Mouse (Mus musculus): Measurements from ENCODE around the gene Mcm3.

Mcm3 gene

GRCm38 (mm10) chr1:20819771-20820605, at the start of gene Mcm3:
Gene Mcm3 (minus strand): TSS chr1:20820312.
- Histone ChIP-seq H3K4me3 (replicated peaks; ENCODE audit: low read length) (peak within 1 kb of the TSS; percentile 90), H3K9me3 (ENCODE audit: low read length) (no peaks in the 10 kb centered on the region), H3K36me3 (ENCODE audit: insufficient read depth, low read length) (peaks cover 38% of the 10 kb centered on the region), H3K4me1 (replicated peaks; ENCODE audit: low read depth, low read length) (peaks cover 41% of the 10 kb centered on the region), H3K27me3 (ENCODE audit: insufficient read depth, low read length) (no peaks in the 10 kb centered on the region)
- no peak; the same call in 1 of the 2 replicates for TF ChIP-seq NANOG (IDR thresholded peaks at IDR 0.05; ENCODE audit: borderline replicate concordance, low read length)
- no peak for TF ChIP-seq CTCF (conservative IDR thresholded peaks at IDR 0.05; ENCODE audit: low read length)
- TF ChIP-seq POU5F1 (IDR thresholded peaks at IDR 0.05; ENCODE audit: borderline replicate concordance, low read length), result no peak

DNA sequence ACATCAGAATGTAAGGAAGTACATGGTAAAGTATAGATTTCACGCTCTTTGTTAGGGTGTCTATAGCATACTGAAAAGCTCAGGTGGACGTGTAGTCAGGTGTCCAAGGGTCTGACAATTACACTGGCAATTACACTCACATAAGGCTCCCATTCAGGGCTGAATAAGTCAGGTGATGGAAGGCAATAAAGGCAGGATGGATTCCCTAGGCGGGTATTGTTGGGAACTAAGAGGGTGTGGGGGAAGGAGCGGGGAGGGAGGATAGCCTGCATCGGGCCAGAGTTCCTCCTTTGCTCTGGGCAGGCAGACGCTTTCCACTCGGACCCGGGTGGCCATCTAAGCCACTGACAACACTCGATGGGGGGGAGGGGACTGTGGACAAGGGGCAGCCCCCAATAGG, 47.9 kb upstream of the Mcm3 start:
- Histone ChIP-seq H3K4me1 (replicated peaks; ENCODE audit: low read depth, low read length) (peaks cover 32% of the 10 kb centered on the region), H3K9me3 (ENCODE audit: low read length) (peaks cover 29% of the 10 kb centered on the region), H3K4me3 (replicated peaks; ENCODE audit: low read length) (peak overlapping the region; percentile 58), H3K27me3 (ENCODE audit: insufficient read depth, low read length) (no peaks in the 10 kb centered on the region), H3K36me3 (ENCODE audit: insufficient read depth, low read length) (no peaks in the 10 kb centered on the region)
- TF ChIP-seq CTCF (conservative IDR thresholded peaks at IDR 0.05; ENCODE audit: low read length) (no peak), NANOG (IDR thresholded peaks at IDR 0.05; ENCODE audit: borderline replicate concordance, low read length) (peak; percentile 82; the same call in 1 of the 2 replicates), POU5F1 (IDR thresholded peaks at IDR 0.05; ENCODE audit: borderline replicate concordance, low read length) (no peak)

- no peaks in the 10 kb centered on the region for H3K27me3 ChIP-seq (ENCODE audit: insufficient read depth, low read length)
- H3K4me3 ChIP-seq (replicated peaks; ENCODE audit: low read length), result peak overlapping the region; percentile 58; the same call in 1 of the 2 replicates
- no peaks in the 10 kb centered on the region for H3K36me3 ChIP-seq (ENCODE audit: insufficient read depth, low read length)
- H3K4me1 ChIP-seq (replicated peaks; ENCODE audit: low read depth, low read length), result peaks cover 34% of the 10 kb centered on the region
- peak; percentile 71 for TF ChIP-seq POU5F1 (IDR thresholded peaks at IDR 0.05; ENCODE audit: borderline replicate concordance, low read length)
- TF ChIP-seq NANOG (IDR thresholded peaks at IDR 0.05; ENCODE audit: borderline replicate concordance, low read length), result peak; percentile 90
- TF ChIP-seq CTCF (conservative IDR thresholded peaks at IDR 0.05; ENCODE audit: low read length), result no peak
- H3K9me3 ChIP-seq (ENCODE audit: low read length), result peaks cover 29% of the 10 kb centered on the region
Observed at GRCm38 (mm10) chr1:20867241-20867902, 47.3 kb upstream of the Mcm3 start.

- Histone ChIP-seq H3K9me3 (ENCODE audit: low read length) (no peaks in the 10 kb centered on the region), H3K36me3 (ENCODE audit: insufficient read depth, low read length) (no peaks in the 10 kb centered on the region), H3K4me3 (replicated peaks; ENCODE audit: low read length) (no peak overlapping the region), H3K27me3 (ENCODE audit: insufficient read depth, low read length) (no peaks in the 10 kb centered on the region), H3K4me1 (replicated peaks; ENCODE audit: low read depth, low read length) (peaks cover 27% of the 10 kb centered on the region)
- TF ChIP-seq NANOG (IDR thresholded peaks at IDR 0.05; ENCODE audit: borderline replicate concordance, low read length), result no peak
- TF ChIP-seq POU5F1 (IDR thresholded peaks at IDR 0.05; ENCODE audit: borderline replicate concordance, low read length), result no peak
- TF ChIP-seq CTCF (conservative IDR thresholded peaks at IDR 0.05; ENCODE audit: low read length), result no peak
Observed at GRCm38 (mm10) chr1:20863452-20864172, 43.5 kb upstream of the Mcm3 start.

DNA sequence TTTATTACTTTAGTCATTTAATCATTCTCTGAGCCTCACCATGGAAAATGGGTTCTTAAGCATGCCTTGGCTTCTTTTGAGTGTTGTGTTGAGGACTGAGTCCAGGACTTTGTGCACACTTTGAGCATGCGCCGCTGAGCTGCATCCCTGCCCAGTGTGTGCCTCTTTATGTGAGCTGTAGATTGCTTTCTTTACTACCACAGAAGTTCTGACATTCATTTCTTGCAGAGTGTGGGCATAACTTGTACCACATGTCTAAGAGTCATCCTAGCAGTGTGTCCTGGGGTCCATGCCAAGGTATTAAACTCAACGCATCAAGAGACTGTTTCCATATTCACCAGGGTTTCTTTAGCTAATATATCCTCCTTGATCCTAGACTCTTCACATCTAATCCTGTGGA, 41.8 kb upstream of the Mcm3 start:
- Histone ChIP-seq H3K4me3 (replicated peaks; ENCODE audit: low read length) (no peak overlapping the region), H3K9me3 (ENCODE audit: low read length) (no peaks in the 10 kb centered on the region), H3K4me1 (replicated peaks; ENCODE audit: low read depth, low read length) (peaks cover 14% of the 10 kb centered on the region), H3K27me3 (ENCODE audit: insufficient read depth, low read length) (no peaks in the 10 kb centered on the region), H3K36me3 (ENCODE audit: insufficient read depth, low read length) (no peaks in the 10 kb centered on the region)
- TF ChIP-seq NANOG (IDR thresholded peaks at IDR 0.05; ENCODE audit: borderline replicate concordance, low read length) (no peak), POU5F1 (IDR thresholded peaks at IDR 0.05; ENCODE audit: borderline replicate concordance, low read length) (no peak)

- Histone ChIP-seq H3K27me3 (ENCODE audit: insufficient read depth, low read length) (no peaks in the 10 kb centered on the region), H3K4me3 (replicated peaks; ENCODE audit: low read length) (no peak overlapping the region), H3K4me1 (replicated peaks; ENCODE audit: low read depth, low read length) (peaks cover 7% of the 10 kb centered on the region; the same call in 1 of the 2 replicates), H3K9me3 (ENCODE audit: low read length) (no peaks in the 10 kb centered on the region), H3K36me3 (ENCODE audit: insufficient read depth, low read length) (no peaks in the 10 kb centered on the region)
- TF ChIP-seq NANOG (IDR thresholded peaks at IDR 0.05; ENCODE audit: borderline replicate concordance, low read length), result no peak
- TF ChIP-seq POU5F1 (IDR thresholded peaks at IDR 0.05; ENCODE audit: borderline replicate concordance, low read length), result no peak
- no peak for TF ChIP-seq CTCF (conservative IDR thresholded peaks at IDR 0.05; ENCODE audit: low read length)
Observed at GRCm38 (mm10) chr1:20860775-20861174, 40.7 kb upstream of the Mcm3 start.

DNA sequence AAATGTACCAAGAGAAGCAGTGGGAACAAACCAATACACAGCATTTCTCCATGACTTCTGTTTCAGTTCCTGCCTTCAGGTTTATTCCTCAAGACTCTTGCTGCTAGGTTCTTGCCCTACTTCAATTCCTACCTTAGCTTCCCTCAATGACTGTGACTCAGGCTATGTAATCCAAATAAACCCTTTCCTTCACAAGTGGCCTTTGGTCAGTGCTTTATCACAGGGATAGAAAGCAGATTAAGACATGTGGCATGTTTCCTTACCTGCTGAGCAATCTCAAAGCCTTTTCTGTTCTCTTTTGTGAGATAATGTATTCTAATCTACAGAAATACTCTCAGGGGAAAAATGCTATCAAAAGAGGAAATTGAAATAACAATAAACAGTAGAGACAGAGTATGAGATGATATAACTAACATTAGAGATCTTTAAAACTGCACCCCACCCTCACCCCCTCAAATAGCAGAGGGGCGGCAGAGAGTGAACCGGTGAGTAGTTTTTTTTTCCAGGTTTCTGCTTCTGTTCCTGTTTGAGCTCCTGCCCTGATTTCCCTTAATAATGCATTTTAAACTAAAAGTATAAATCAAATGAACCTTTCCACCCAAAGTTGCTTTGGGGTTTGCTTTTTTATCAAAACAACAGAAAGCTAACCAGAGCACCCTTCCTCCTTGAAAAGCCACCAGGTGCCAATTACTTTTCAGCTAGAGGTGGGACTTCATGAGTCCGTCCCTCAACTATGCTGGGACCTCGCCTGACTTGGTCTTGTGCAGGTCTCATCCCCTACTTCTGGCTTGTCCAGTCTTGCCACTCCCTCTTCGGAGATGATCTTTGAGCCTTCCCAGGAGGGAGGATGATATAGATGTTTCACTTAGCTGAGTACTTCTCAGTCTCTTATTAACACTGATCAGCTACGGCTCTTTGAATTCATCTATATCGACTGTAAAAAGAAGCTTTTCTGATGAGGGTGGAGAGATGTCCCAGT, 37.1 kb upstream of the Mcm3 start:
- Histone ChIP-seq H3K4me3 (replicated peaks; ENCODE audit: low read length) (no peak overlapping the region), H3K4me1 (replicated peaks; ENCODE audit: low read depth, low read length) (no peaks in the 10 kb centered on the region), H3K27me3 (ENCODE audit: insufficient read depth, low read length) (no peaks in the 10 kb centered on the region), H3K36me3 (ENCODE audit: insufficient read depth, low read length) (no peaks in the 10 kb centered on the region), H3K9me3 (ENCODE audit: low read length) (peaks cover 23% of the 10 kb centered on the region)
- no peak for TF ChIP-seq POU5F1 (IDR thresholded peaks at IDR 0.05; ENCODE audit: borderline replicate concordance, low read length)
- TF ChIP-seq CTCF (conservative IDR thresholded peaks at IDR 0.05; ENCODE audit: low read length), result no peak
- no peak for TF ChIP-seq NANOG (IDR thresholded peaks at IDR 0.05; ENCODE audit: borderline replicate concordance, low read length)

Data from E14TG2a.4 (cell line).